Mouse (Mus musculus) left cerebral cortex, adult 2 months (tissue): Measurements from ENCODE around the gene Defb19. TPM values are rescaled to one million over a fixed set of nuclear protein-coding genes. Genes with fewer than 3 reads are reported as not detected.

Experiments used
- DNase-seq, 2 experiments: peaks; one replicate each; pipeline ENCODE4 v3.0.0; 2021 to 2022; ENCODE audit warnings: low spot score in 2 of 2, mixed read lengths in 1 of 2; ENCODE audit errors: extremely low spot score in 1 of 2
- H3K27ac ChIP-seq: fragments of 200-600 bp; 2 replicates; pipeline ENCODE4 v1.8.1; 2022
- H3K4me3 ChIP-seq: fragments of 200-600 bp; 2 replicates; pipeline ENCODE4 v1.8.1; 2022
- CTCF ChIP-seq: fragments of 200-600 bp; IDR thresholded peaks from 2 replicates; pipeline ENCODE4 v1.8.1; 2022; ENCODE audit warnings: antibody characterized with exemption, mild to moderate bottlenecking, moderate library complexity
- intact Hi-C: fragments of 180-260 bp; cut with DNase I; formaldehyde crosslinking; loops from one replicate; pipeline ENCODE4 v1.15.1; 2025
- total RNA-seq, 2 experiments: library from RNA; stranded (reverse); gene quantifications; 2 replicates each; pipeline ENCODE4 v1.2.3; 2021

Defb19 gene
- total RNA-seq, 2 experiments from 2014 or later: not detected

- intact Hi-C loops: loop anchor here (1.0 to 5.0 kb wide), 3 partner anchors 42 to 215 kb away; partner anchors contain the start of gene Bcl2l1
- Histone ChIP-seq H3K4me3 (no peak overlapping the region), H3K27ac (no peak overlapping the region)
- DNase-seq: peak; percentile 46 to 51
- peak; percentile 96 for TF ChIP-seq CTCF
These were observed 35.5 kb upstream of the Defb19 start for GRCm38 (mm10) chr2:152615563-152615962.

GRCm38 (mm10) chr2:152612193-152612592 is 32.1 kb upstream of the Defb19 start:
- intact Hi-C loops: no loop called here
- no peak overlapping the region for H3K4me3 ChIP-seq
- no peak for DNase-seq
- TF ChIP-seq CTCF: no peak
- no peak overlapping the region for H3K27ac ChIP-seq

GRCm38 (mm10) chr2:152608719-152609118 is 28.6 kb upstream of the Defb19 start:
- DNase-seq: no peak
- intact Hi-C loops: no loop called here
- Histone ChIP-seq H3K4me3 (no peak overlapping the region), H3K27ac (no peak overlapping the region)
- TF ChIP-seq CTCF: no peak; the same call in 1 of the 2 replicates

GRCm38 (mm10) chr2:152607746-152608145 is 27.6 kb upstream of the Defb19 start:
- Histone ChIP-seq H3K27ac (no peak overlapping the region), H3K4me3 (no peak overlapping the region)
- DNase-seq: no peak
- no peak for TF ChIP-seq CTCF
- intact Hi-C loops: no loop called here

GRCm38 (mm10) chr2:152604057-152604456 is 23.9 kb upstream of the Defb19 start, which contains the start of gene Defb36:
TSS of gene Defb36 (plus strand) at chr2:152604327.
- TF ChIP-seq CTCF: peak; percentile 58
- intact Hi-C loops: loop anchor here (2.0 kb wide), 1 partner anchor 49 kb away; no protein-coding TSS in a partner anchor
- Histone ChIP-seq H3K4me3 (no peak within 1 kb of the TSS), H3K27ac (no peak within 1 kb of the TSS)
- DNase-seq: peak; percentile 16 to 33

- intact Hi-C loops: no loop called here
- no peak overlapping the region for H3K4me3 ChIP-seq
- DNase-seq: no peak
- no peak overlapping the region for H3K27ac ChIP-seq
- peak; percentile 24 for TF ChIP-seq CTCF
These were observed 21.3 kb upstream of the Defb19 start for GRCm38 (mm10) chr2:152601275-152601960.

- no peak for TF ChIP-seq CTCF
- Histone ChIP-seq H3K4me3 (no peak overlapping the region), H3K27ac (no peak overlapping the region)
- DNase-seq: no peak
- intact Hi-C loops: no loop called here
These were observed 20.0 kb upstream of the Defb19 start for GRCm38 (mm10) chr2:152600076-152600475.

GRCm38 (mm10) chr2:152599299-152599698 is 19.2 kb upstream of the Defb19 start, which contains the start of gene Defb45:
TSS of gene Defb45 (minus strand) at chr2:152599399.
- no peak for DNase-seq
- TF ChIP-seq CTCF: no peak
- intact Hi-C loops: no loop called here
- Histone ChIP-seq H3K4me3 (no peak within 1 kb of the TSS), H3K27ac (no peak within 1 kb of the TSS)

- TF ChIP-seq CTCF: no peak
- DNase-seq: no peak
- no peak overlapping the region for H3K27ac ChIP-seq
- intact Hi-C loops: no loop called here
- no peak overlapping the region for H3K4me3 ChIP-seq
These were observed 8.9 kb upstream of the Defb19 start for GRCm38 (mm10) chr2:152589021-152589420.

- DNase-seq: no peak
- TF ChIP-seq CTCF: no peak
- Histone ChIP-seq H3K27ac (no peak overlapping the region), H3K4me3 (no peak overlapping the region)
- intact Hi-C loops: no loop called here
These were observed 8.3 kb upstream of the Defb19 start for GRCm38 (mm10) chr2:152588450-152588849.

GRCm38 (mm10) chr2:152586926-152587560 is 6.9 kb upstream of the Defb19 start:
- no peak for DNase-seq
- no peak overlapping the region for H3K27ac ChIP-seq
- intact Hi-C loops: no loop called here
- TF ChIP-seq CTCF: peak; percentile 46
- no peak overlapping the region for H3K4me3 ChIP-seq

GRCm38 (mm10) chr2:152580612-152581011 is 500 bp upstream of the Defb19 start:
- no peak for TF ChIP-seq CTCF
- no peak overlapping the region for H3K4me3 ChIP-seq
- H3K27ac ChIP-seq: no peak overlapping the region
- no peak for DNase-seq
- intact Hi-C loops: no loop called here
